Comparison of ENCODE assay signal across 8 mouse cellular contexts in the genomic region with DNA sequence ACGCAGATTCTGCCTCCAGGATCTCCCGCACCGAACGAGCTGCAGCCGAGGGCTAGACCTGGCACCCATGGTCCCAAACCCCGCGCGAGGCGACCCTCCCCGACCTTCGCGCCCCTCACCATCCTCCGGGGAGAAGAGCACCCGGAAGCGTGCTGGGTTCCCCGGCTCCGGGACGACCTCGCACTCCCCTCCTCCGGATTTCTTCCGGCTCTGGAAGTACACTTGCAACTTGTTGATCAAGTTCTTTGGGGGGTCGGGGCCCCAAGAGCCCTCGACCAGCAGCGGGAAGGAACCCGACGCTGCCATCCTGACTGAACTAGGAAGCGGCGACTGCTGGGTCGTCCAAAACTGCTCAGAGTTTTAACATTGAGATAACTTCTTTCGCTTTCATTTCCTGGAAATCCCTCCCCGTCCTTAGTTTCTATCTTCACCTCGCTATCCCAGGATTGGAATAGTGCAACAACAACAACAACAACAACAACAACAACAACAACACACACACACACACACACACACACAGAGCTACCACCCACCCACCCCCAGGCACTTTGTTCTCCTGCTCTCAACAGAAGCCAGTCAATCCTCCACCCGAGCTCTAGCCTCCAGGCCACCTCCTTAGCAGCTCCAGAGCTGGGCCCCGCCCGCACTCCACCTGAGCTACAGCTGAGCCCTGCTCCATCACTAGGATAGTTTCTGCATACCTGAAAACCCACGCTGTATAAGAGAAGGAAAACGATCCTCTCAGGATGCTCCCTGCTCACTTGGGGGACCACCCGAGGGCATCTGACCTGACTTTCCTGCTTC. TPM values are rescaled to one million over a fixed set of nuclear protein-coding genes. Genes with fewer than 3 reads are reported as not detected.
DNase-seq lines count a peak whose midpoint lies in the region; ATAC-seq lines count a peak whose summit lies in the region.

A gene (minus strand): TSS at position 497 of the 804 bp plus-strand sequence.

- ATAC-seq in CD4-positive, CD25-positive, alpha-beta regulatory T cell, adult 4 months = peak; percentile 53
- ATAC-seq in erythroblast, adult 5-6 weeks (replicated peaks; ENCODE audit: low FRiP score, poor library complexity, severe bottlenecking) = peak; percentile 88

- intact Hi-C loops in heart, postnatal 14 days (cut with DNase I) = loop anchor here (10.0 kb wide), 1 partner anchor 174 kb away; a partner anchor contains a TSS

- peaks cover 9% of the 10 kb centered on the region for H3K36me3 ChIP-seq in megakaryocyte, embryonic 14.5 days (replicated peaks; ENCODE audit: low read length)

- peak; percentile 69 for DNase-seq in T-cell, adult 2 months (ENCODE audit: low spot score)
- DNase-seq in heart, postnatal 14 days = peak; percentile 42 to 61
- peak; percentile 47 to 67 for DNase-seq in kidney, postnatal 36 days
- DNase-seq in spleen, postnatal 10 days (ENCODE audit: low spot score in 2 of 2) = peak; percentile 54 to 62
- DNase-seq in left cerebral cortex, adult 8-10 months (ENCODE audit: low spot score in 2 of 2) = no peak

- H3K4me3 ChIP-seq in megakaryocyte, embryonic 14.5 days (replicated peaks) = peak within 1 kb of the TSS; percentile 92

- peaks cover 4% of the 10 kb centered on the region; the same call in 1 of the 2 replicates for H3K9me3 ChIP-seq in megakaryocyte, embryonic 14.5 days

- H3K27me3 ChIP-seq in megakaryocyte, embryonic 14.5 days (replicated peaks) = no peaks in the 10 kb centered on the region

- H3K4me1 ChIP-seq in megakaryocyte, embryonic 14.5 days = peaks cover 45% of the 10 kb centered on the region

RNA-seq across cellular contexts. Expression of the gene that starts here (rescaled TPM):
- 10 to 100 TPM; 47.4 to 58.6 TPM for polyA plus RNA-seq in CD4-positive, CD25-positive, alpha-beta regulatory T cell, adult 4 months (2017; shearing (Covaris generic))
- 17.3 and 18.0 TPM in 2 replicates for total RNA-seq in erythroblast, adult 5-6 weeks (2015; ENCODE audit: low replicate concordance)
- 34.6 and 34.8 TPM in 2 replicates for total RNA-seq in erythroblast, adult 5-6 weeks (2017; ENCODE audit: low replicate concordance)
- 10 to 100 TPM in 1 of 2 experiments, 1 to 10 TPM in 1; 9.8 to 10.0 TPM for total RNA-seq in heart, postnatal 14 days (2021)
- 1.3 TPM in 1 of 2 replicates, not detected in the other for polyA plus RNA-seq in megakaryocyte, embryonic 14.5 days (2012; ENCODE audit: insufficient read depth, low replicate concordance)
- total RNA-seq in left cerebral cortex, adult 8-10 months (2022) = 1 to 10 TPM; 1.5 to 3.2 (median 2.4) TPM

Comparison
In these comparisons a context has a peak if more than half of its experiments do, and no peak if none do; other contexts are left out.
1. RNA of the gene that starts here (polyA plus RNA-seq): 47.4 to 58.6 TPM in CD4-positive, CD25-positive, alpha-beta regulatory T cell, adult 4 months; 1.3 TPM in megakaryocyte, embryonic 14.5 days; every median in the first group is over 10 times any median in the second.
2. DNase-seq: peak in T-cell, adult 2 months (single experiment), heart, postnatal 14 days (2 of 2), kidney, postnatal 36 days (2 of 2) and spleen, postnatal 10 days (2 of 2); none in left cerebral cortex, adult 8-10 months (0 of 2).